Mouse (Mus musculus) hindlimb bud, embryonic 11.5 days (tissue): ENCODE measurements around the gene Ifrd2.

ENCODE experiments used
- DNase-seq: peaks from one replicate; pipeline ENCODE4 v3.0.0-alpha.2; 2012; ENCODE audit warnings: low read depth, low spot score; ENCODE audit errors: extremely low spot score

The Ifrd2 gene

DNA sequence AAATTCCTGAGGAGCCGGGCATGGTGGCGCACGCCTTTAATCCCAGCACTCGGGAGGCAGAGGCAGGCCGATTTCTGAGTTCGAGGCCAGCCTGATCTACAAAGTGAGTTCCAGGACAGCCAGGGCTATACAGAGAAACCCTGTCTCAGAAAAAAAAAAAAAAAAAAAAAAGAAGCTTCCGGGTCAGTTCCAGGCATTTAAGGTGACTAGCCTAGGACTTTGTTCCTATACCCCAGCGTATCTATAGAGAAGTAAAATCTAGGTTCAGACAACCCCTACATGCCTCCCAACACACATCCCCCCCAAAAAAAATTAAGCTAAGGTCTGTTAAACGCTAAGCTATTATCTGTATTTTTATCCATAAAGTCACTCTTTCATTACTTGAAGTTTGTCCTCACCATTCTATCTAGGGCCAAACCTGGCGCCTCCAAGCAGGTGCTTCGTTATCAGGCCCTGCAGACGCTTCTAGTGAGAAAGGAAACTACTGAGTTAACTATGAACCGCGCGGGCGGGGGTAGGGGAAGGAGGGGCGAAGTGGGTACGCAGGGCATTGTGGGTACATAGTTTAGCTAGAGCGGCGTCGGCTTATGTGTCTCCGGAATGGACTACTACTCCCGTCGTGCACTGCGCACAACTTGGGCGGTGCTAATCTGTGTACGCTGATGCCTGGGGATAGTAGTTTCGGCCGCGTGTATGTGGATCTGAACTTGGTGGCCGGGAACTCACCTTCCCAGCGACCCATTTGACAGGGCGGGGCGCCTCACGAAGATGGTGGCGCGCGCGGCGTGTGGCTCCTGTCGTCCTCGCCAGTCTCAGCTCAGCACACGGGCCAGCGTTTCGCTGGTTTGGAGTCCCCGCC lies at the start of gene Ifrd2:
Gene Ifrd2 (plus strand): TSS at position 669 of the 859 bp plus-strand sequence.
- peak; percentile 92 for DNase-seq

DNA sequence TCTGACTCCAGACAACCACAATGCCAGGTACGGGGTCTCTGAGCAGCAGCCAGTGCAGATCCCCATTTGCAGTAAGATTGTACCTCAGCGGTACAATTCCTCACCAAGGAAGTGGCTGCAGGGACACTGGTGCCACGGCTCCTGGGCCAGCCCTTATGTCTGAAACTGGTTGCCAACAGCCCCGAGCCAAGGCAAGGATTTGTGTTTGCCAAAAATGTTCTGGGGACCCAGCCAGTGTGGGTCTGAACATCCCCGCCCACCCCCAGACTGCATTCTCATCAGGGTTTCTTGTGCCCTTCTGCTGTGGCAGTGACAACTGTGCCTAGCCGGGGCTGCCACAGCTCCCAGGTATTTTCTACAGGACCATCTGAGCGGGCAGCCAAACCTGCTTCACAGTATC lies 49.2 kb upstream of the Ifrd2 start:
- no peak for DNase-seq

DNA sequence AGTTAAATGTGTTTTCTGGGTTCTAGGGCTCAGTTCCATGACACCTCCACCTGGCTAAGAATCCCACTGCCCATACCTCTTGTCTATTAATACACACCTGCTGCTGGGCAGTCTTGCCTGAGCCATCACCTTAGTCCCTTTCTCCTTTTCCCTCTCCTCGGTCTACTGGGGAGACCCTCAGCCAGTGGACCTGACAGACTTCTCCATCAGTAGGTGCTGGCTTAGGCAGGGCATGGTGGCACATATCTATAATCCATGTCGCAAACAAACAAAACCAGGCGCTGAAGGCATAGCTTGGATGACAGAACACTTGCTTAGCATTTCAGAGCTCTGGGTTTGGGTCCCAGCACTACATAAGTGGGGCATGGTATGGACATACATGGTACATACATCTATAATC lies 48.7 kb upstream of the Ifrd2 start:
- DNase-seq, result no peak

DNA sequence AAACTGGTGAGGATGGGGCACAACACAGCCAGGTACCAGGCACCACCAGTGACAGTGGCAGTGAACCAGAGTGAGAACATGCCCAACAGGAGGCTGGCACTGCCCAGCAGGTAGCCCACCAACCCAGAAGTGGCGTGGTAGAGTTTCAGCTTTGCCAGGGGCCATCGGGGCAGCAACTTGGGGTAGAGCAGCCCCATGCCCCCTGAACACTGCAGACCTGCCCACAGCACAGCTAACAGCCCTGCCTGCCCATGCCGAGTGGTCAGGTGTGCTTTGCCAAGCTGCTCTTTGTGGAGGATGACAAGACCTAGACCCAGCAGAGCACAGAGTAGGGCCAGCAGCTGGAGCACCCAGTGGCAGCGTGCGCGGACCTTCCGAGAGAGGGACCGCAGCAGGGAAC lies 47.5 kb upstream of the Ifrd2 start:
- no peak for DNase-seq

DNA sequence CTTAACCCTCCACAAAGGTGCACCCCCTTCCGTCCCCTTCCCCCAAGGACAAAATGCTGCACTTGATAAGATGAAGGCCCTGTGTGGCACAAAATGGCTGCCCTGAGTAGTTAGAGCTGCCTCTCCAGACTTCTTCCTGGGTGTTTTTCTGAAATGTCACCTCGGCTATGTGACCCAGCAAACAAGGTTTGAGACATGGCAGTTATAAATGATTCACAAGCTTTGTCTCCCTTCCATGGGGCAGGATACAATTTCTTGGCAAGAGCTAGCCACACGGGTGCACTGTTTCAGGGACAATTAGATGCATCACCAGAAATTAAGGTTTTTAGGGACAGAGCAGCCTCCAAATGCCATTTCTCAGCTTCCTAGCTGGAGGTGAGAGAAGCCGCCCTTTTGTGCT lies 47.0 kb upstream of the Ifrd2 start:
- no peak for DNase-seq

DNA sequence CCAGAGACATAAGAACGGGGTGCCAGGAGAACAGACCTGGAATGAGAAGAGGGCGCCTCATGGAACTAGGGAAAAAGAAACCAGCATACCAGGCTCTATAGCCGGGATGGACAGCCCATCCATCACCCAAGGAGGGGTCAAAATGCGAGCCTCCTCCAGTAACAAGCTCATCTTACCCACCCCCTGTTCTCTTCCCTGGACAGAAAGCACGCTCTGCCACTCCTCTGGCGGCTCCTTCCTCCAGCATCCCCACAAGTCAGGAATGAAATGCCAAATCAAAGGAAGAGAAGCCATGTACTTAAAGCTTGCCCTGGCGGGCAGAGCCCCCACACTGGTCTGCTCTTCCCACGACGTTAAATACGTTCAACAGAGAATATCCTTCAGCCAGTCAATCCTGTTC lies 46.4 kb upstream of the Ifrd2 start:
- DNase-seq, result no peak

DNA sequence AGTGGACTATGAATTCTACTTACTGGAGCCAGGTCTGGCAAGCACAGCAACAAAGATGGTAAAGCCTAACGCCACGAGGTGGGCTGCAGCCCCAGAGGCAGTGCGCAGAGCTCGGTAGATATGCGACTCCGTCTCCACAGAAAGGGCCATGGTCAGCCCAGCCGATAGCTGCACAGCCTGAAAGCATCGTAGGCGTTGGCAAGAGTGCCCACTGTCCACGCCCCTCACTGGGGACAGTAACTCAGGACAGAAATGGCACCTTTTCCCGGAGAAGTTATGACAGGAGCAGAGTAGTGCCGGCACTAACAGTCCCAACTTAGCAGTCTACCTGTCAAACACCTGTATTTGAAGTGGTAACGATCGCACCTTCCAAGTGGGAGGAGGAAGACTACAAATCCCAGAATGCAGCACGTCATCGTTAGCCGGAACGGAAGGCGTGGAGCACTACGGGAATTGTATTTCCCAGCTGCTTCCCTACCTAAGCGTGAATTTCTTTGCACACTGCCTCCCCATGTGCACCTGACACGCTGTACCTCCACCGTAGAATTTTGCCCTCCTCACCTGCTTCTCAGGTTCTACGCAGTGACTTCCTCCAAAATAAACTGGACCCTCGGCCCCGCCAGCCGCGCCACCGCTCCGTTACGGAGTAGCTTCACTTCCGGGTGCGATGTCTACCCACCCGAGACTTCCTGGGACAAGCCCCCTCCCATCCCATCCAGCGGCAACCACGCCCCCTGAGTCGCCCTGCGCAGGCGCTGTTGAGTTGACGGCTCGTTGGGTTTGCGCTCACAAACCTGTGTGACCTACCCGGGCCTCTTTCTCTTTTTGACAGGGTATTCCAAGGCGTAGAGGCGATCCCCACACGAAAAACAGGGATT lies 45.7 kb upstream of the Ifrd2 start, which contains the start of the genes Cyb561d2 and Nprl2:
Gene Cyb561d2 (minus strand): TSS at position 720 of the 878 bp plus-strand sequence.
Gene Nprl2 (plus strand): TSS at position 753 of the 878 bp plus-strand sequence.
- no peak for DNase-seq

DNA sequence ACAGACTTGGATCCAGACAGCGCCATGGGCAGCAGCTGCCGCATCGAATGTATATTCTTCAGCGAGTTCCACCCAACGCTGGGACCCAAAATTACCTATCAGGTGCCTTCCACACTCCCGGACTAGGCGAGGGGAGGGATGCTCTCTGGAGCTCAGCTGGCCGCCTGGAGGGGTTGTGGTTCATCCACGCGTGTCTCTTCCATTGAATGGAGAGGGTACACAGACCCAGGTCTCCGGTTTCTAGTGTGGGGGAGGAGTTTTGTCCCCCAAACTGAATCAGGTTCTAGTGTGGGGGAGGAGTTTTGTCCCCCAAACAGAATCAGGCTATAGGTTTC lies 45.1 kb upstream of the Ifrd2 start:
- DNase-seq, result no peak

DNA sequence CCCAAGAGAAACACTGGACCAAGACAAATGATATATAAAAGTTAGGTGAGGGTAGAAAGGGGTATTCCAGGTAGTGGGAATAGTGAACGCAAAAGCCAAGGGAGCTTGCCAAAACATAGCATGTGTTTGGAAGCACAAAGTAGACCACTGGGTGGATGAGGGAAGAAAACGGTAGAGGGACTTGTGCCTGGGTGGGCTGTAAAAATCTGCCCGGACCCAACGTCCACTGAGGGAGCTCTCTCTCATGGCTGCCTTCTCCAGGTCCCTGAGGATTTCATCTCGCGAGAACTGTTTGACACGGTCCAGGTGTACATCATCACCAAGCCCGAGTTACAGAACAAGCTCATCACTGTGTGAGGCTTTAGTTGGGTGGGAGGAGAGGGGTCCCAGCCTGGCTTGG lies 44.7 kb upstream of the Ifrd2 start:
- no peak for DNase-seq

DNA sequence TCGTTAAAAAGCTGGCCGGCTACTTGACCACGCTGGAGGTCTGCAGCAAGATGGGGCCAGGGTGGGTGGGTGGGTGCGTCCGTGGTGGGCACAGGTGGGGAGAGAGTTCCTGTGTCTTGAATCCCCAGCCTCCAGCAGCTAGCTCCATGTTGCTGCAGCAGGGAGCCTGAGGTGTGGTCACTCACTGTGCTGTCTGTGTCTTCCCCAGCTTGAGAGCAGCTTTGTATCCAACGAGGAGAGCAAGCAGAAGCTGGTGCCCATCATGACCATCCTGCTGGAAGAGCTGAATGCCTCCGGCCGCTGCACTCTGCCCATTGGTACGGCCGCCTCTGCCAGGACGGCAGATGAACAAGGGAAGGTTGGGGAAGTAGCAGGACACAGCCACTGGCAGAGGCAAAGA lies 44.1 kb upstream of the Ifrd2 start:
- no peak for DNase-seq

DNA sequence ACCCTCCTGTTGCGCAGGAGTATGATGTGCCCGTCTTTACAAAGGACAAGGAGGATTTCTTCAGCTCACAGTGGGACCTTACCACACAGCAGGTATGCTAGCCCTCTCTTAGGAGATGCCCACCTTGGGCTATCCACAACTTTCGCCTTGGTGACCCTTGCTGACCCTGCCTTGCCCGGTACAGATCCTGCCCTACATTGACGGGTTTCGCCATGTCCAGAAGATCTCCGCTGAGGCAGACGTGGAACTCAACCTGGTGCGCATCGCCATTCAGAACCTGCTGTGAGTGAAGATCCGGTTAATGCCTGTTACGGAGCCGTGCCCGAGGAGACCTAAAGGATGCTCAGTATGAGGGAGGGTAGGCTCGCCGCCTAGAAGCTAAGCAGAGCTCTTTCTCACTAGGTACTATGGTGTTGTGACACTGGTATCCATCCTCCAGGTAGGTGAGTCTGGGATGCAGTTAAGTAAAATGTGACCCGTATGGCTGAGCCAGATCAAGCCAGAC lies 43.2 kb upstream of the Ifrd2 start:
- DNase-seq, result no peak

DNA sequence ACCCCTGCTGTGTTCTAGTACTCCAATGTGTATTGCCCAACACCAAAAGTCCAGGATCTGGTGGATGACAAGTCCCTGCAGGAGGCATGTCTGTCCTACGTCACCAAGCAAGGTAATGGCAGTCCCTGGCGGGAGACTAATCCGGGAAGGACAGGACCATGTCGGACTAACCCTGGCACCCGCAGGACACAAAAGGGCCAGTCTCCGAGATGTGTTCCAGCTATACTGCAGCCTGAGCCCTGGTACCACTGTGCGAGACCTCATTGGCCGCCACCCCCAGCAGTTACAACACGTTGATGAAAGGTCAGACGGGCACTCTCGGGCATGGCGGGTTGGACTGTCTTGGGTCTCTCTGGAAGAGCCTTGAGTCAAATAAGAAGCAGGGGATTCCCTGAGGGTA lies 42.7 kb upstream of the Ifrd2 start:
- no peak for DNase-seq

DNA sequence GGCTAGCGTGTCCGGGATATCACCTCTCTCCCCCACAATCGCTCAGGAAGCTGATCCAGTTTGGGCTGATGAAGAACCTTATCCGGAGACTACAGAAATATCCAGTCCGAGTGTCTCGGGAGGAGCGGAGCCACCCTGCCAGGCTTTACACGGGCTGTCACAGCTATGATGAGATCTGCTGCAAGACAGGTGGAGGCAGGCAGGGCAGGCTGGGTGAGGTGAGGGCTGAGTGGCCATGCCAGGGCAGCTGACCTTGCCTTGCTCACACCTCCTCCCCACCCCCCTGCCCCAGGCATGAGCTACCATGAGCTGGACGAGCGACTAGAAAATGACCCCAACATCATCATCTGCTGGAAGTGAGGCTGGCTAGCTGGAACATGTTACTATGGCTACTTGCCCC lies 42.2 kb upstream of the Ifrd2 start:
- DNase-seq, result no peak

DNA sequence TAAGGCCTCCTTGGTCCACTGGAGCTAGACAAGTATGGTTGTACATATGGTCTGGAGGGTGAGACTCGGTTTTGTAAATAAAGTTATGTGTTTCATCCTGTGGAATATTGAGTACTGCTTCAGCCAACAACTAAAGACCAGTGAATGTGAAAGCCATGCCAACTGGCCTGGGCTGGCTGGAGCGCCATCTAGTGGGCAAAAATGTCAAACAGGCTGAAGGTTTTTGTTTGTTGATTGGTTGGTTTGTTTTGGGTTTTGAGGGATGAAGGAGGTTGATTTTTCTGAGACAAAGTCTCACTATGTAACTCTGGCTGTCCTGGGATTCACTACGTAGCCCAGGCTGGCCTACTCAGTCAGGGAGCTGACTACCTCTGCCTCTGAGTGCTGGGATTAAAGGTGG lies 41.8 kb upstream of the Ifrd2 start:
- DNase-seq, result no peak

DNA sequence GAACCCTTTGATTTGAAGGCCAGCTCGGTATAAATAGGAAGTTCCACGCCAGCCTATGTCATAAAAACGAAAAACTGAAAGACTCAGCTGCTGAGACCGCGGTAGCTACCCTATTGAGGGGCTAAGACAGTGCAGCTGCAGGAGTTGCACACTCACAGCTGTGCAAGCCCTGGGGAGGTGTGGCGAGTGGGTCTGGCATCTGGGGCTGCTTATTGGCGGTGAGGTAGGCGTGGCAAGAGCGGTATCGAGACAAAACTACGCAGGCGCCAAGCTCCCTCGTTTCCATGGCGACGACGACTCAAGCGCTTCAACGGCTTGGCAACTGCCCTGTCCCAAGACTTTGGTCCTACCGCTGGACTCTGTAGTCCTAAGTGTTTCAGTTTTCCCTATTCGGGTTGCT lies 40.4 kb upstream of the Ifrd2 start, which contains the start of gene Zmynd10:
Gene Zmynd10 (plus strand): TSS at position 273 of the 400 bp plus-strand sequence.
- DNase-seq, result no peak

DNA sequence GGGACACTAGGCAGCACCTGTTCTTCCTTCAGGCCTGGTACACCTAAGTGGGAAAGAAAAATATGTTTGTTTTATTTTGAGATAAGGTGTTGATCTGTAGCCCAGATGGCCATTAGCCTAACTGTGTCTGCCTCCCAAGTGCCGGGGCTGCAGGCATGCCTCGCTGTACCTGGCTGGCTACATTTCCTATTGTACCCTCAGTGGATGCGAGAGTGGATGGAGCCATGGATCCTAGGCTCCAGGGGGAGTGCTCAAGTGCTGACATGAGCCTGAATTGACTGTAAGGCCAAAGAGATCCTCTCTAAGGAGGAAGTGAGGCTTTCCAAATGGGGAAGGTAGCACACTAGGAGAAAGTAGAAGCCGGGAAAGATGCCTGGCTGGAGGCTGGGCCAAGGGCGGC lies 39.5 kb upstream of the Ifrd2 start:
- DNase-seq, result no peak

DNA sequence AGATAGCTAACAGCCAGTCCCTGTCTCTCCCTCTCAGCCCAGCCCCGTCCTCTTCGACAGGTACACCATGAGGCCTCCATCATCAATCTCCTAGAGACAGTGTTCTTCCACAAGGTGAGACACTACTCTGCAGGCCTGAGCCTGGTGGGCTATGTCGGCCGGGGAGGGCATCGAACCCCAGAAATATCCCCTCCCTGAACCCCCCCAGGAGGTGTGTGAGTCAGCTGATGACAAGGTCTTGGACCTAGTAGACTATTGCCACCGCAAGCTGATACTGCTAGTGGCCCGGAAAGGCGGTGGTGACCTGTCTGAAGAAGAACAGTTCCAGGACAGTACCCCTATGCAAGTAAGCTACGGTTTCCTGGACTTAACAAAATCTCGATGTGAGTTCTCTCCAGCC lies 38.6 kb upstream of the Ifrd2 start:
- DNase-seq, result no peak

DNA sequence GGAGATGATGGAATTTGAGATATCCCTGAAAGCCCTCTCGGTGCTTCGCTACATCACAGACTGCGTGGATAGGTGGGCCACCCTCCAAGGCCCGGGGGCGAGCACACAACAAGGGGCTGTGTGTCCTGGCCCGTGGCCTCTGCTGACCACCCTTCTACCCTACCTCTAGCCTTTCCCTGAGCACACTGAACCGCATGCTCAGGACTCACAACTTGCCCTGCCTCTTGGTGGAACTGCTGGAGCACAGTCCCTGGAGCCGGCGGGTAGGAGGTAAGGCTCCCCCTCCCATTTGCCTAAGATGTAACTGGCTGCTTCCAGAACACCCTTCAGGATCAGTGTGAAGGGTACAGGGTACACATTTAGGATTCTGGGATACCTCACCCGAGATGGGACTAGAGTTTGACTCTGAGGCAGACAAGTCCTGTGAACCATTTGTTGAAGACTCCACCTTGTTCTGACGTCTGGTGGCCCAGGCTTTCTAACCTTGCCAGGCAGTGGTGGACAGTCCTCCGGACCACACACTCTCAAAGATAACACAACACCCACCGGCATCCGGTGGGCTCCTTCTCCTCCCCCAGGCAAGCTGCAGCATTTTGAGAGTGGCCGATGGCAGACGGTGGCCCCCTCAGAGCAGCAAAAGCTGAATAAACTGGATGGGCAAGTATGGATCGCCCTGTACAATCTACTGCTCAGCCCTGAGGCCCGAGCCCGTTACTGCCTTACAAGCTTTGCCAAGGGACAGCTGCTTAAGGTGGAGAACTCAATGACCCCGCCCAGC lies 38.0 kb upstream of the Ifrd2 start:
- DNase-seq, result no peak

DNA sequence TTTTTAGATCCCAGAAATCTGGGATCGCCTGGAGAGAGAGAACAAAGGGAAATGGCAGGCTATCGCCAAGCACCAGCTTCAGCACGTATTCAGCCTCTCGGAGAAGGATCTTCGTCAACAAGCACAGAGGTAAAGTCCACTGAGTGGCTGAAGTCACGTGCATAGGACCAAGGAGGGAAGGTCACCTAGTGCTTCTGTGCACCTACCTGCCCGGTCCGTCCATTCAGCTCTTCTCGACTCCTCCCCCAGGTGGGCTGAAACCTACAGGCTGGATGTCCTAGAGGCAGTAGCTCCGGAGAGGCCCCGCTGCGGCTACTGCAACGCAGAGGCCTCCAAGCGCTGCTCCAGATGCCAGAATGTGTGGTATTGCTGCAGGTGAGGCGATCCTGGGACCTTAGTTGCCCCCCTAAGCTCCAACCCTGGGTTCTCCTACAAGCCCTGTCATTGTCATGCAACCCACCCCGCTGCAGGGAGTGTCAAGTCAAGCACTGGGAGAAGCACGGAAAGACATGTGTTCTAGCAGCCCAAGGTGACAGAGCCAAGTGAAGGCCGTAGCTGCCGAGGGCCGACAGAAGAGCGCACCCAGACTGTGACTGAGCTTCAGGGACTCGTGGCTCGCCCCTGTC lies 36.8 kb upstream of the Ifrd2 start:
- no peak for DNase-seq

DNA sequence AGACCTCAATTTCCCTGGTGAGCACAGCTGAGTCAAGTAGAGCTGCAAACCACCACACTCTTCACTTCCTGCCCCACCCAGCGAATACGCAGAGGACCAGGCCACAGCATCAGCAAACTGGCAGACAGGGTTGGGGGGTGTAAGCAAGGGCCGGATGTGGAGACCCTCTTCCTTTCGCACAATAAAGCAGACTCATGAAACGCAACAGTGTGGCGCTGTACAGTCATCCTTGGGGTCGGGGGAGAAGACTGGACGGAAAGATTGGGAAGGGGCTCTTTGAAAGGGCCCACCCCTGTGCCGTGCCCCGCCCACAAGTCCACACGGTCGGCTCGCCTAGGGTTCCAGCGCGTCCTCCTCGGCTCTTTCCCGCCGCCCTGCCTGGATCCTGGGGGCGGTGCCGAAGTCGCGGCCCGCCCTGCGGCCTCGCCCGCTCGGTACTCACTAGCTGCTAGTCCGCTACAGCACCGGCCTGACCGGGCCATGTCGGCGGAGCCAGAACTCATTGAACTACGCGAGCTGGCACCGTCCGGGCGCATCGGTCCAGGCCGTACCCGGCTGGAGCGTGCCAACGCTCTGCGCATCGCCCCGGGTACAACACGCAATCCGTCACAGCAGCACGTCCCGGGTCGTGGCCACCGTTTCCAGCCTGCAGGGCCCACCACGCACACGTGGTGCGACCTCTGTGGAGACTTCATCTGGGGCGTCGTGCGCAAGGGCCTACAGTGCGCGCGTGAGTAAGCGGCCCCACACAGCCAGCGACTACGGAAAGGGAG lies 36.1 kb upstream of the Ifrd2 start, which contains the start of gene Rassf1:
Gene Rassf1 (plus strand): TSS at position 439 of the 773 bp plus-strand sequence.
- no peak for DNase-seq
